Mouse (Mus musculus): Measurements from ENCODE around the gene Mrpl19. TPM values are rescaled to one million over a fixed set of nuclear protein-coding genes. Genes with fewer than 3 reads are reported as not detected.

The Mrpl19 gene
- polyA plus RNA-seq, 1 experiment from 2014 or later, result 72.7 TPM

- ATAC-seq (ENCODE audit: insufficient number of reproducible peaks, low FRiP score, low TSS enrichment, low read depth), result peak; percentile 94
- H3K9me3 ChIP-seq (ENCODE audit: control insufficient read depth, low read length), result no peaks in the 10 kb centered on the region
- peak within 1 kb of the TSS; percentile 95 for H3K9ac ChIP-seq (ENCODE audit: low read length)
- WGBS, result under 1% methylated on average over 56 of the region's 56 CpGs
- H3K4me3 ChIP-seq (ENCODE audit: low read depth, low read length), result peak within 1 kb of the TSS; percentile 85
- peak within 1 kb of the TSS; percentile 60 for H3K4me2 ChIP-seq (ENCODE audit: low read depth, severe bottlenecking)
- peaks cover 4% of the 10 kb centered on the region; the same call in 1 of the 2 replicates for H3K4me1 ChIP-seq (ENCODE audit: control insufficient read depth, insufficient read depth, low read length)
- H3K27ac ChIP-seq (replicated peaks; ENCODE audit: low read depth, low read length), result peak within 1 kb of the TSS; percentile 68; the same call in 1 of the 2 replicates
- H3K36me3 ChIP-seq (ENCODE audit: control insufficient read depth, insufficient read depth, low read length), result peaks cover 4% of the 10 kb centered on the region; the same call in 1 of the 2 replicates
- peak; percentile 96 for DNase-seq (ENCODE audit: low spot score)
- H3K27me3 ChIP-seq (ENCODE audit: control insufficient read depth, insufficient read depth, low read length), result no peaks in the 10 kb centered on the region
Observed at GRCm38 (mm10) chr6:81923523-81924142, 42.1 kb downstream of the Mrpl19 start, which contains the start of gene Gcfc2. Gcfc2 (plus strand) TSS chr6:81923669.

DNA sequence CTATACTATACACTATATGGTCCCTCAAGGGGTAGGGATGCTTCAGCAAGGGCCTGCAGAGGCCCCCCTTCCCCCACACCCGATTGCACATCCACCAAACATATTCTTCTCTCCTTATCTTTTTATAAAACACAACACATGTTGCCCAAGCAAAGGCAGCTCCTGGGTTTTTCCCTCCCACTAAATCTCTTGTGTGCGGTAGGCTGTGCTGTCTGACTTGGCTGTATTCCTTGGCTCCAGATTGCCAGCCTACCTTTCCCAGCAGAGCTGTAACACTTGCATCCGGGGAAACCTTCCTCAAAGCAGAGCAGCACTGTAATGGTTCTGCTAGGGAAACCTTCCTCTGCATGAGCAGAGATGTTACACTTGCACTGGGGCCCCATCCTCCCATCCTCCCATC, 53.6 kb downstream of the Mrpl19 start:
- H3K36me3 ChIP-seq (ENCODE audit: control insufficient read depth, insufficient read depth, low read length), result no peaks in the 10 kb centered on the region
- DNase-seq (ENCODE audit: low spot score) (no peak), ATAC-seq (ENCODE audit: insufficient number of reproducible peaks, low FRiP score, low TSS enrichment, low read depth) (no peak)
- no peak overlapping the region for H3K4me2 ChIP-seq (ENCODE audit: low read depth, severe bottlenecking)
- no peaks in the 10 kb centered on the region for H3K4me1 ChIP-seq (ENCODE audit: control insufficient read depth, insufficient read depth, low read length)
- WGBS, result 78% methylated on average over 3 of the region's 3 CpGs
- H3K27me3 ChIP-seq (ENCODE audit: control insufficient read depth, insufficient read depth, low read length), result no peaks in the 10 kb centered on the region
- H3K9ac ChIP-seq (ENCODE audit: low read length), result no peak overlapping the region
- H3K4me3 ChIP-seq (ENCODE audit: low read depth, low read length), result no peak overlapping the region
- no peak overlapping the region for H3K27ac ChIP-seq (replicated peaks; ENCODE audit: low read depth, low read length)
- H3K9me3 ChIP-seq (ENCODE audit: control insufficient read depth, low read length), result no peaks in the 10 kb centered on the region

GRCm38 (mm10) chr6:81911713-81912112, 54.0 kb downstream of the Mrpl19 start:
- Histone ChIP-seq H3K4me3 (ENCODE audit: low read depth, low read length) (no peak overlapping the region), H3K27me3 (ENCODE audit: control insufficient read depth, insufficient read depth, low read length) (no peaks in the 10 kb centered on the region), H3K9me3 (ENCODE audit: control insufficient read depth, low read length) (no peaks in the 10 kb centered on the region), H3K4me2 (ENCODE audit: low read depth, severe bottlenecking) (no peak overlapping the region), H3K36me3 (ENCODE audit: control insufficient read depth, insufficient read depth, low read length) (no peaks in the 10 kb centered on the region), H3K4me1 (ENCODE audit: control insufficient read depth, insufficient read depth, low read length) (no peaks in the 10 kb centered on the region), H3K27ac (replicated peaks; ENCODE audit: low read depth, low read length) (no peak overlapping the region), H3K9ac (ENCODE audit: low read length) (no peak overlapping the region)
- 83% methylated on average over 4 of the region's 4 CpGs for WGBS
- no peak for ATAC-seq (ENCODE audit: insufficient number of reproducible peaks, low FRiP score, low TSS enrichment, low read depth)
- no peak for DNase-seq (ENCODE audit: low spot score)

DNA sequence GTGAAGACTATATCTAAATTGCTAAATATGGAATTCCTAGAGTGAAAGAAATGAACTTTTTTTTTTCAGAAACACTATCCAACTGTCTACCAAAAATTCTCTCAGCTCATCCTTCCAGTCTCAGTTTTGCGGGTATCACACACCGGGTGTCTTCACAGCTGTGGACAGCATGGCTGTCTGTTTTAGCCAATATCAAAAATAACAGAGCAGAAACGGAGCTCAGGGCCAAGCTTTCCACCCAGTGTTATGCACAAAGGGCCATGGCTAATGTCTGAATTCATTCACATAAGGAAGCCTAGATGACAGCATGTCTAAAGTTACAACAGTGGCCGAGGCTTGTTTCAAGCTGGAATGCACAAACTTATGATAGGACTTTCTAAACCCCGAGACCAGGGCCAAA, 54.5 kb downstream of the Mrpl19 start:
- no peaks in the 10 kb centered on the region for H3K27me3 ChIP-seq (ENCODE audit: control insufficient read depth, insufficient read depth, low read length)
- 89% methylated on average over 5 of the region's 5 CpGs for WGBS
- DNase-seq (ENCODE audit: low spot score) (no peak), ATAC-seq (ENCODE audit: insufficient number of reproducible peaks, low FRiP score, low TSS enrichment, low read depth) (no peak)
- no peaks in the 10 kb centered on the region for H3K9me3 ChIP-seq (ENCODE audit: control insufficient read depth, low read length)
- no peak overlapping the region for H3K4me3 ChIP-seq (ENCODE audit: low read depth, low read length)
- no peak overlapping the region for H3K4me2 ChIP-seq (ENCODE audit: low read depth, severe bottlenecking)
- no peak overlapping the region for H3K9ac ChIP-seq (ENCODE audit: low read length)
- H3K27ac ChIP-seq (replicated peaks; ENCODE audit: low read depth, low read length), result no peak overlapping the region
- no peaks in the 10 kb centered on the region for H3K4me1 ChIP-seq (ENCODE audit: control insufficient read depth, insufficient read depth, low read length)
- H3K36me3 ChIP-seq (ENCODE audit: control insufficient read depth, insufficient read depth, low read length), result no peaks in the 10 kb centered on the region

GRCm38 (mm10) chr6:81910302-81910855, 55.4 kb downstream of the Mrpl19 start:
- Histone ChIP-seq H3K27me3 (ENCODE audit: control insufficient read depth, insufficient read depth, low read length) (no peaks in the 10 kb centered on the region), H3K36me3 (ENCODE audit: control insufficient read depth, insufficient read depth, low read length) (no peaks in the 10 kb centered on the region), H3K4me3 (ENCODE audit: low read depth, low read length) (no peak overlapping the region), H3K9ac (ENCODE audit: low read length) (no peak overlapping the region), H3K4me2 (ENCODE audit: low read depth, severe bottlenecking) (no peak overlapping the region), H3K27ac (replicated peaks; ENCODE audit: low read depth, low read length) (no peak overlapping the region), H3K4me1 (ENCODE audit: control insufficient read depth, insufficient read depth, low read length) (no peaks in the 10 kb centered on the region), H3K9me3 (ENCODE audit: control insufficient read depth, low read length) (no peaks in the 10 kb centered on the region)
- DNase-seq (ENCODE audit: low spot score) (no peak), ATAC-seq (ENCODE audit: insufficient number of reproducible peaks, low FRiP score, low TSS enrichment, low read depth) (no peak)
- WGBS, result 87% methylated on average over 25 of the region's 25 CpGs

Other genes starting within 250 kb of the Mrpl19 start
- 18.8 and 21.2 TPM in 2 replicates for gene Gcfc2, start 42.3 kb downstream of the Mrpl19 start, polyA plus RNA-seq (2014; fragmentation: Nextera tagmentation; extraction: Ambion mirVana)
- gene Eva1a, start 75.1 kb upstream of the Mrpl19 start, polyA plus RNA-seq (2014; fragmentation: Nextera tagmentation; extraction: Ambion mirVana), result 16.7 and 19.7 TPM in 2 replicates

Measured in limb, embryonic 11.5 days (tissue).